Mouse (Mus musculus) lung, postnatal 25 days (tissue): ENCODE results near the gene Smim13.

Experiments used
- DNase-seq: peaks from one replicate; pipeline ENCODE4 v3.0.0; 2022; ENCODE audit warnings: low spot score

Gene Smim13

DNA sequence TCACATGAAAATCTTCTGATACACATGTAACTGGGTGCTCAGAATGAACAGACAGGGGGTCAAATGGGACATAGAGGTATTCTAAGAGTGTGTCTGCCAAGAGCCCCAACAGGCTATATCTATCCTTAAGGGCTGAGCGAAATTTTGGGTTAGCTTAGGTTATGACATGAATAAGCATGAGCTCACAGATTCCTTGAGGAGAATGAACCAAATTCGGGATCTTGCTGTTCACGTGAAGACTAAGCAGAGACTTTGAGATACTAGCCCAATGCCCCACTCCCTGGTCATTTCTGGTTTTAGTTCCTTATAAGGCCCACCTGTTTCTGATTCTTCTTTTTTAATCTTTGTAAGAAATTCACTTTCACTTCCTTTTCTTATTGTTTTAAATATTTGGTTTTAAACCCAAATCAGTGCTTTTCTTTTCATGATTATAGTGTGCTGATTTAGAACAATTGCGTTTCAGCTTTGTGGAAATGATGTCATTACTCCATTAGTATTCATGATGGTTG is 41.9 kb downstream of the Smim13 start:
- no peak for DNase-seq

DNA sequence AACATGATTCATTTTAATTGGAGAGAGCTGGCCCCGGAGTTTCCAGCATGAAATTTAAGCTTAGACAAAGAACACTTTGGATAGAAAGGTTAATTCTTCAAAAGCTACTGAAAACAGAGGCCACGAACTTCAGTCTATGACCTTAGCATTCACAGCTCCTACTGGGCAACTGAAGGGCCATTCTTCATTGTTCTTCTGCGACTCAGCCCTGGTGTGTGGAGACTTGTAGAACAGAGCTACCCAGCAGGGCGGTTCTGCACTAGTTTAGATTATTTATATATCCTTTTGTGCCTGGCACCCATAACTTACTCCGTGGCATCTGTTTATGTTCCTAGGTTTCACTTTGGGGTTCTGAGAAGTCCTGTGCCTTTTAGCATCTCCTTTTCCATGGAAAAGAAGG is 44.0 kb downstream of the Smim13 start:
- DNase-seq, result no peak

DNA sequence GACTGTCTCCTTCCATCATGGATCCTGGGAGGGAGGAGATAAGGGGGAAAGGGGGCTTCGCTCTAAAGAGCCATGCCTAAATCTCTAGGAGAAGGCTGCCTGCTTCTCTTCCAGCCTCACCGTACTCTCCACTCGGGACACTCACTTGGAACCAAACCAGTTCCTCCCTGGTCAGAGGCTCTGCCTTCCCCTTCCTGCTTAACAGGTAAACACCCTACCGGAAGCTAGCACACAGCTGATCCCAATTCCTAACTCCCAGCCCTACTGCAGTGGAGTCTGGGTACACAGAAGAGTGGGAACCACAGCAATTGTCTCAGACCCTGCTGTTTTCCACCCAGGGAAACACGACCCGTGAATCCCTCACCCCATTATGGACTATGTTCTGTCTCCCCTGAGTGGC is 46.2 kb downstream of the Smim13 start:
- peak; percentile 24 for DNase-seq

DNA sequence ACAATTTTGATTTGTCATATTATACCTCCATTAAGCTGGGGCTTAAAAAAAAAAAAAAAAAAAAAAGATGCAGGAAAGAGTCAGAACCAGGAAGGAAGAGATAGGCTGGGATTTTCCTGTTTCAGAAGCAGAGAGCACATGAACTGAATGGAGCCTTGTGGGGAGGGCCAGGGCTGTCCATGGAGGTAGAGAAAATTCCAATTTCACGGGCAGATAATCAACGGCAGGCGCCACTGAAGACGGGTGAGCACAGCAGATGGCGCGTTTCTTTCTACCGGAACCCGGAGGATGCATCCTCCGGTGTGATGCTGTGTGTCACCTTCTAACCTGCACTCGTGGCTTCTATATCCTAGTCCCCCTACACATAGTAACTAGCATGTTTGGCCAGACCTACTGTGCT is 46.8 kb downstream of the Smim13 start:
- DNase-seq, result no peak

DNA sequence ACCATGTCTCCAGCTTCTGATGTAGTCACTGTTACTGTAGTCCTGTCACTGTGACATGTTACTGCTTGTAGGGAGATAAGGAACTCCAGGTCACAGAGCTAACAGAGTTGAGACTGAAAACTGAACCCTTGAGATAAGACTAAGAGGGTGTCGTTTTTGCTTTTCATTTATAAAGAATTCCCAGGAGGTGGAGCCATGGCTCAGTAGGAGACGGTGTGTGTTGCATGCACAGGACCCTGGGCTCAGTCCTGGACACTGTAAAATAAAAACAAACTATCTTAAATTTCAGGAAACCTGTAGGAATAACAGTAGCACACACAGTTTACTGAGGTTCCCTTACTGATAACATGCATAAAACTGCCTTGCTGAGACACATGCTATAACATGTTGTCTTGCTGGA is 48.9 kb downstream of the Smim13 start:
- no peak for DNase-seq

DNA sequence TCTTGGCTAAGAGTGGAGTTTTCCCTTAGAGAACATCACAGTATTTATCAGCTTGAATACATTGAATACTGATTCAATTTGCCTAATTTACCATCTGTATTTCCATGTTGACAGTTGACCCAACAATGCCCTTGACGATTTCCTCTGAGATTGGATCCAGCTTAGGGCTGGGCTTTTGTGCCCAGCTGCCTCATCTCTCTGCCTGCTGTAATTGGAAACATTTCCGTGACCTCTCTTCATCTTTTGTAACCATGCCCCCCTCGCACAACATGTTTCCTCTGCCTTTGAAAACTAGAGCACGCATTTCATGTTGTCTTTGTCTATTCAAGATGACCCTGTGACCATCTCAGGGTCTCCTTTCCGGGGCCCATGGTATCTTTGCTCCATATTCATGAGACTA is 49.4 kb downstream of the Smim13 start:
- DNase-seq, result peak; percentile 32

DNA sequence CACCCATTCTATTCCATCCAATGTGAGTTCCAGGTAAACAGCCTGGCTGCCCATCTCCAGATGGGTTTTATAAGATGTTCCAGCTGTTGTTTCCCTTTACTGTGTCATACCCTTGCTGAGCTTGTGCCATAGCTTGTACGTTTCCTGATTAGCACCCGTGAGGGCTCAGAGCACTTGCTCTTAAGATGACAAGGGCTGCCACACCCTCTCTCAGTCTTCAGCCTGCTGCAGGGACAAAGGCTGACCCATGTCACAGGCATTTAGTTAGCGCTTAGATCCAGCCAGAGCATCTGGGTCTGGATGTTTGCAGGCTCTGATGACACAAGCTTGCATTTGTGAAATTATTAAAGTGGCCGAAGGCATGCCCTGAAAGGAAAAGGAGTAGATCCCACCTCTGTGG is 50.4 kb downstream of the Smim13 start:
- DNase-seq, result peak; percentile 30

DNA sequence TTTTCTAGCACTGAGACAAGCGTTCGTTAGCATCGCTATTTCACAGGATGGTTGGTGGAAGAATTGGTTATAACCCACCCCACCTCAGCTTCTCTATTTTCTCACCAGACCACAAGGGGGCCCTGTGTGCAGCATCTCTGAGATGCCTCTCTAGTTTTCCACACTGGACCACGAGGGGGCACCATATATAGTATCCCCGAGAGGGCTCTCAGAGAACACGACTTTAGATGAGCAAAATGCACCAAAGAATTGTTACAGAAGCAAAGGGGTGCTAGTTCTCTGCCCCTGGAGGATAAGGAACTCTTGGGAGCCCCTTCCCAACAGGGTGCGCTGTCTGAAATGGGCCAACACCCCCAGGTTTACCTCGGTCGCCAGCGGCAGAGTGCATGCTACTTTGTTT is 53.1 kb downstream of the Smim13 start:
- DNase-seq, result peak; percentile 88

DNA sequence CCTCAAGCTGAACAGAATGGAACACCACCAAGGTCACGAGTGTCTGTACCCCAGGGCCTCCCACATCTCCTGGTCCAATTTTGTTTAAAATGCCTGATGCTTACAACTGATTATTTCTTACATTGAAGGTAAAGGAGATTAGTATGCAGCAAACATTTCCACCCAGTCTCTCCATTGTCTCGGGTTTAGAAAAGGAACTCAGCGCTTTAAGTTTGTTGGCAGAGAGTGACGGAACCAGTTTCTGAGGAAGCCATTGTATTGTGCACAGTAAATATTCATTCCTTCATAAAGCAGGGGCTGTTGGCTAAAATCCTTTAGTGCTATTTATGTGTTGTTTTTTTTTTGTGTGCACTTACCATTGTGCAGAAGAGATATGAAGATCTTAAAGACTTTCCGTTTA is 71.1 kb downstream of the Smim13 start:
- DNase-seq, result no peak

DNA sequence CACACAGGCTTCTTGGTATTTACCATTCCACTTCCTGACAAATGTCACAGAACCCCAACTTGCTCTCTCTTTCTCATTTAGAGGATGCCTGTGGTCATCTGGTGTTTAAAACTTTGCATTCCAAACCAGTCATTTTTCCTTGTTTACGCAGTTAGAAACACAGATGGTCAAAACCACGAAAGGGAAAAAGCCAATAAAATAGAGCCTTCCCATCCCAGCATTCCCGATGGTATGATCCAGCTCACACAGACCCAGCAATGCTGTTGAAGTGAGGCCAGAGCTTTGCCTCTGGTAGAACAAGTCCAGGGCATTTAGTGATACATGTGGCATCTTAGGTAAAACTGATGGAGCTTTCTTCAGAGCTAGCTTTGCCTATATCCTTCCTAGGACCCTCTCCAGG is 71.8 kb downstream of the Smim13 start:
- DNase-seq, result no peak

DNA sequence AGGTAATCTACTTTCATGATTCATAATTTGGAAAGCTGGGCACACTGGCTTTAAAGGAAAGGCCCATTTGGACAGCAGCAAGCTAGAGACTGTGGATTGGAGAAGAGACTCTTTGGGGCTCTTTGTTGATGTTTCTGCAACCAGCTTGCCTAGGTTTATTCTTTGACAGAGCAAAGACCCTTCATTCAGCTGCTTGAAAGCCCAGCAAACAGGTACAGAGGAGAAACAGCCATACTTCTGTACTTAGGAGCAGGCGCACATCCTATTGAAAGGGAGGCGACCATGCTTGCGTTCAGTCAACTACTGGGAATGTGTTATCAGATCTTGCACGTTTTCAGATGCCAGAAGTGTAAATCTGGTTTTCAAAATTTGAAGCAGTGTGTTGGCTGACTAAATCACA is 75.0 kb downstream of the Smim13 start:
- no peak for DNase-seq

DNA sequence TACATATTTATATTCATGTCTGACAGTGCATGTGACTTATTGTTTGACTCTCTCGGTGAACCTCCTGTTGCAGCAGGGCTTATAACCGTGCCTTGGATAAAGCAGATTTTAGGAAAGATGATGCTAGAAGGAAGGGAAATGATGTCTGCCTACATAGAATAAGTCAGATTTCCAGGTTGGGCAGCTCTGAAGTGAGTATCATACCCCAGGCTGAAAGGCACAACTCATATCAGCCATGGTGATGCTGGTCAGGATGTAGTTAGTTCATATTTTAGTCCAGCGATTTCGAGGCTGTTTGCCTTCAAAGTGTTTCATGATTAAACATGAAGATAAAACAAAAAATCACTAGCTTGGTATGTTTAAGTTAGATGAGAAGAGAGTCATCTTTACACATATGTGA is 75.7 kb downstream of the Smim13 start:
- no peak for DNase-seq

DNA sequence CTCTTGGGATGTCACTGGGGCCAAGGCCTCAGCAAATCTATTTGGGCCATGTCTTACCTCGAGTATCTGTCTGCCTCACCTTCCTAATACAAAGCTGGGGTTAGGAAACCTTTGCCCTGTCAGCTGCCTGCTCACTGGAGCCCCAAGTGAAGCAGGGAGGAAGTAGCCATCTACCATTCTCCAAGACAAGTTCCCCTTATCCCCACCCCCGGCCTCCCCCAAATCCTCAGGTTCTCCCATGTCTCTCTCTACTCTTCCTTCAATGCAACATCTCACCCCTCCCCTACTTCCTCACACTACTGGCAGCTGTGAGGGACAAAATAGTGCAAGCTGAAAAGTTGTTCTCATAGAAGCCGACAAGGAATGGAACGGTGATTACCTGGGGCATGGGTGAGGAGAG is 76.5 kb downstream of the Smim13 start:
- DNase-seq, result no peak
